Mouse (Mus musculus) limb, embryonic 14.5 days (tissue): ENCODE data around the gene Ero1lb. TPM values are rescaled to one million over a fixed set of nuclear protein-coding genes. Genes with fewer than 3 reads are reported as not detected.
A peak's percentile ranks its signal among the peaks of the same experiment; 100 is the strongest.

Source experiments
- ATAC-seq: fragments of 200-750 bp; cut with Nextera tagmentation; 2 replicates; pipeline ENCODE4 v1.8.0; 2017; ENCODE audit warnings: low read depth, moderate number of reproducible peaks, moderate TSS enrichment; ENCODE audit not compliant: low FRiP score
- DNase-seq: peaks from one replicate; pipeline ENCODE4 v3.0.0-alpha.2; 2015; ENCODE audit warnings: low spot score
- H3K27ac ChIP-seq: fragments of 300-500 bp; sonication (generic); replicated peaks from 2 replicates; pipeline ENCODE4 v1.5.1; 2014; ENCODE audit warnings: low read depth, mild to moderate bottlenecking, low read length, moderate library complexity, mixed read lengths
- H3K27me3 ChIP-seq: fragments of 300-500 bp; sonication (generic); 2 replicates; pipeline ENCODE4 v1.6.1; 2014; ENCODE audit warnings: low read length, mixed read lengths; ENCODE audit not compliant: control insufficient read depth, insufficient read depth
- H3K36me3 ChIP-seq: fragments of 300-500 bp; sonication (generic); 2 replicates; pipeline ENCODE4 v1.6.1; 2014; ENCODE audit warnings: mild to moderate bottlenecking, low read length, moderate library complexity, mixed read lengths; ENCODE audit not compliant: control insufficient read depth, insufficient read depth
- H3K4me1 ChIP-seq: fragments of 300-500 bp; sonication (generic); 2 replicates; pipeline ENCODE4 v1.6.1; 2014; ENCODE audit warnings: antibody characterized with exemption, low read length, mixed read lengths; ENCODE audit not compliant: control insufficient read depth, insufficient read depth
- H3K4me2 ChIP-seq: fragments of 300-500 bp; sonication (generic); replicated peaks from 2 replicates; pipeline ENCODE4 v1.6.1; 2014; ENCODE audit warnings: low read depth, mild to moderate bottlenecking, low read length, moderate library complexity; ENCODE audit not compliant: severe bottlenecking
- H3K4me3 ChIP-seq: fragments of 300-500 bp; sonication (generic); replicated peaks from 2 replicates; pipeline ENCODE4 v1.5.1; 2014; ENCODE audit warnings: low read length
- H3K9ac ChIP-seq: fragments of 300-500 bp; sonication (generic); 2 replicates; pipeline ENCODE4 v1.6.1; 2014; ENCODE audit warnings: mild to moderate bottlenecking, low read depth, low read length, moderate library complexity; ENCODE audit not compliant: severe bottlenecking
- H3K9me3 ChIP-seq: fragments of 300-500 bp; sonication (generic); 2 replicates; pipeline ENCODE4 v1.6.1; 2016; ENCODE audit warnings: low read length; ENCODE audit not compliant: control insufficient read depth
- POLR2A ChIP-seq: fragments of 200-500 bp; IDR thresholded peaks from 2 replicates; pipeline ENCODE4 v1.8.0; 2012; ENCODE audit warnings: inconsistent platforms, mild to moderate bottlenecking, moderate library complexity, borderline replicate concordance; ENCODE audit not compliant: insufficient read depth, insufficient read length; ENCODE audit errors: extremely low read depth
- WGBS: fragments of 180-500 bp; shearing (Covaris S2); extraction: QIAGEN DNeasy Blood & Tissue Kit; methylation state at CpG from one replicate; pipeline ENCODE4 v1.1.7; 2014; 5-methylcytosine and 5-hydroxymethylcytosine counted together
- polyA plus RNA-seq, 2 experiments: library from polyadenylated mRNA; depleted of rRNA in 1 of 2; stranded (reverse) in 1 of 2; unstranded in 1 of 2; fragments of >200 nt; fragmentation: Nextera tagmentation in 1 of 2; extraction: Ambion mirVana in 1 of 2; gene quantifications; 2 replicates each; pipeline versions ENCODE4 v1.2.1 to v1.2.3; 2012 to 2014

Ero1lb gene
- polyA plus RNA-seq, 2 experiments, result 3.1 to 6.4 TPM

DNA sequence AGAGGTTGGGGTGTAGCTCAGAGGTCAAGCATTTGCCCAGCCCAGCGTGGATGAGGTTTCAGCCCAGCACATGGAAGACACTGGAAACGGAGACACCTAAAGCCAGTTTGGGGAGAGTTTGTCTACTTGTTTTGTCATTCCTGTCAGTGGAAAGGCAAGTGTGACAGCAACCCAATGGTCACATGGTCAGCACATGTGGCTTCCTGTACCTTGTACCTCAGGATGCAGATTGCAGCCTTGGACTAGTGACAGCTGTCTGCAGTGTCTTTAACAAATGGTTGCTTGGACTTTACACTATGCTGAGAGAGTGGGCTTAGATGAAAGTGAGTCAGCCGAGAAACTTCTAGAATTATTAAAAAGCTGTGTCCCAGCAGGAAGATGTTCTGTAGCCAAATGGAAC lies 31.0 kb upstream of the Ero1lb start:
- ATAC-seq (no peak), DNase-seq (no peak)
- no peaks in the 10 kb centered on the region for H3K27me3 ChIP-seq
- no peaks in the 10 kb centered on the region for H3K9me3 ChIP-seq
- H3K4me2 ChIP-seq, result no peak overlapping the region
- H3K9ac ChIP-seq, result no peak overlapping the region
- no peak overlapping the region for H3K4me3 ChIP-seq
- no peaks in the 10 kb centered on the region for H3K36me3 ChIP-seq
- H3K4me1 ChIP-seq, result no peaks in the 10 kb centered on the region
- no peak overlapping the region for H3K27ac ChIP-seq
- 75% methylated on average over 3 of the region's 3 CpGs for WGBS
- TF ChIP-seq POLR2A, result no peak

DNA sequence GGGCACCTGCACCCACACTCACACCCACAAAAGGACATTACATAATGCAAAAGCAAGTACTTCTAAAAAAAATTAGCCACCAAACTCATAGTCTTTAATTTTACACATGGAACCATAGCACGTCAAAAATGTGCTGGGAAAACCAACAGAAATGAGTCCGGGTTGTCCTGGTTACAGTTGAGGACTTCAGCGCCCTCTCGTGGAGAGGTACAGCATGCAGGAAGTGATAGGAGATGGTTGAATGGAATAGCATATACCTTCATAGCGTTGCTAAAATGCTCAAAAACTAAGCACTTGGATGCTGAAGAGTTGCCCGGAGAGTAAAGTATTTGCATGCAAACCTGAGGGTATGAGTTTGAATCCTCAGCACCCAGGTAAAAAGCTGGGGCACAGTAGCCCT lies 27.7 kb upstream of the Ero1lb start:
- Histone ChIP-seq H3K36me3 (no peaks in the 10 kb centered on the region), H3K4me2 (no peak overlapping the region), H3K27ac (no peak overlapping the region), H3K9me3 (no peaks in the 10 kb centered on the region), H3K4me3 (no peak overlapping the region), H3K27me3 (0 out of 2 replicates have a peak, but pooled peaks cover 3% of the 10 kb centered on the region), H3K4me1 (peaks cover 7% of the 10 kb centered on the region), H3K9ac (no peak overlapping the region)
- TF ChIP-seq POLR2A, result no peak
- DNase-seq, result no peak
- no peak for ATAC-seq
- 75% methylated on average over 6 of the region's 6 CpGs for WGBS

DNA sequence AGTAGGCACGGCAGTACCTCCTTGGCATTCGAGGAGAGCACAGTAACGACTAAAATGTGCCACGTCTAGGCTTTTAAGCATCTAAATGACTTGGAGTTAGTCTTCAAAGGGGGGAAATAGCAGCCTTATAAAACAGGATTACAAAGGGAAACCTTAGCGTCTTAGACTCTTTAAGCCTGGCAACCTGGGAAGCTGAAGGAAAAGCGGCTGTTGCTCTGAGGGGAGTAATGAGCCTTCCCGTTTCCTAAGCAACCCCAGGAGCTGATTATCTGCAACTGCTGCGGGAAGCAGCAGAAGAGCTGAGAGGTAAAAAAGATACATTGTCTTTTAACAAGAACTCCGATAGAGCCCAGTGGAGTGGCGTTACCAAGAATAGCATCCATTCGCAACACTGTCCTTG lies 26.0 kb upstream of the Ero1lb start:
- Histone ChIP-seq H3K4me1 (peaks cover 7% of the 10 kb centered on the region), H3K4me3 (no peak overlapping the region), H3K27ac (no peak overlapping the region), H3K9me3 (no peaks in the 10 kb centered on the region), H3K36me3 (no peaks in the 10 kb centered on the region), H3K27me3 (0 out of 2 replicates have a peak, but pooled peaks cover 3% of the 10 kb centered on the region), H3K4me2 (no peak overlapping the region), H3K9ac (no peak overlapping the region)
- ATAC-seq (no peak), DNase-seq (no peak)
- WGBS, result 23% methylated on average over 11 of the region's 11 CpGs
- no peak for TF ChIP-seq POLR2A

DNA sequence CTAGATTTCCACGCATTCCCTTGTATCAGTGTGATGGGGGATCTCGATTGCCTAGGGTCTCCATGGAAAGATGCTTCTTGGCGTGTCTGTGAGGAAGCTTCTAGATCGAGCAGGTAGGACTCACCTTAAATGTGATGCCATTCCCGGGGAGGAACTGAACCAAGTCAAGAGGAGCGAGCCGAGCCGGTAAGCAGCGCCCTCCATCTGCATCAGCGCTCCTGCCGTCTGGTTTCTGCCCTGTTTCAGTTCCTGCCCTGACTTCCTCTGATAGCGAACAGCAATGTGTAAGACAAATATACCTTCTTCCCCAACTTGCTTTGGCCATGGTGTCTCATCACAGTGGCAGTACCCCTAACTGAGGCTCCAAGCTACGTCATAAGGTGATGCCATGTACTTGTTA lies 25.6 kb upstream of the Ero1lb start:
- Histone ChIP-seq H3K9ac (no peak overlapping the region), H3K4me3 (no peak overlapping the region), H3K9me3 (no peaks in the 10 kb centered on the region), H3K27ac (no peak overlapping the region), H3K4me1 (peaks cover 7% of the 10 kb centered on the region), H3K27me3 (0 out of 2 replicates have a peak, but pooled peaks cover 3% of the 10 kb centered on the region), H3K4me2 (no peak overlapping the region), H3K36me3 (no peaks in the 10 kb centered on the region)
- no peak for TF ChIP-seq POLR2A
- ATAC-seq, result no peak
- no peak for DNase-seq
- WGBS, result 62% methylated on average over 13 of the region's 13 CpGs

DNA sequence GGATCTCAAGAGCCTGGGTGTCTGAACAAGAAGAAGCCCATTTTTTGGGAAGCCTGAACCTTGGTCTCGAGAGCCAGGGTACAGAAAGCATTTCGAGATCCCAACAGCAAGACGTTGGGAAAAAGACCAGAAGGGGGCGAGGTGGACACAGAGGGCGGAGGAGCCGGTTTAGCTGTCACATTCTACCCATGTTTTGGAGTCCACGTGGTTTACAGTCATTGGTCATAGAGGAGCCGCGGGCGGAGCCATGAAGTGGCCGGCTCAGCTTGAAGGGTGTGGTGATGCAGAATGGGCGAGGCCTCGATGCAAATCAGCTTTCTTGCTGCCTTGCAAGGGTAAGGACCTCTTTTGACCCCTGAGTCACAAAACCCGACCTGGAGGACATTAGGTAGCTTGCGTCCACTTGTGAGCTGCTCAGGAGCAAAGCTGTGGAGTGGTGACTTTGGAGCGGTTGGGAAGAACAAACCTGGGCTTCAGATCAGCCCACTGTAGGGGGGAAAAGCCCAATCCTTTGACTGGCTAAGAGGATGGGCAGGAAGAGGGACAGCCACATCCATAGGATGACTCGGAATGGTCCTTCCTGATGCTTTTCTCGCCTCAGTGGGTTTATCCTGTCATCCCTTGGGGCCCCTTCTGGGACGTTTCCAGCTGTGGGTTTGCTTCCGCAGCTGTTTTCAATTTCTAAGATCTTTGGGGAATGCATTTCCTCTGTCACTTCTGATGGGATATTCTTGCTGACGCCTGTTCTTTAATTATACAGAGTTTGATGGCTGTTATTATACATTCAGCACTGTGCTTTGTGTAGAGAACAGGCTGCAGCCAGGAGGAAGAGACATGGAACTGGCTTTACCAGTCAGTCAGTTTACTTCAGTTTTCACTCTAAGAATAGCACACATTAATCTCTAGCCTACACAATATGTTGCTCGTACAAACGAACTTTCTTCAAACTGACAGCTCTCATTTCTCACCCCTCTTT lies 23.4 kb upstream of the Ero1lb start:
- 7% methylated on average over 23 of the region's 23 CpGs for WGBS
- no peak overlapping the region for H3K9ac ChIP-seq
- H3K9me3 ChIP-seq, result no peaks in the 10 kb centered on the region
- H3K27me3 ChIP-seq, result 0 out of 2 replicates have a peak, but pooled peaks cover 3% of the 10 kb centered on the region
- DNase-seq (peak; percentile 43), ATAC-seq (peak; percentile 93)
- H3K4me3 ChIP-seq, result no peak overlapping the region
- H3K27ac ChIP-seq, result no peak overlapping the region
- H3K4me1 ChIP-seq, result peaks cover 7% of the 10 kb centered on the region
- peak overlapping the region; percentile 32; the same call in 1 of the 2 replicates for H3K4me2 ChIP-seq
- no peaks in the 10 kb centered on the region for H3K36me3 ChIP-seq
- no peak for TF ChIP-seq POLR2A
